Mouse (Mus musculus) ovary, postnatal 10 days (tissue): ENCODE measurements around the gene Rtn4r.
"Not testable (repeated sequence)": the region's sequence is repeated elsewhere in the genome, so short reads cannot be mapped to it uniquely, and the experiment has no call there.

Experiments
- DNase-seq: peaks from one replicate; pipeline ENCODE4 v3.0.0; 2022; ENCODE audit warnings: low spot score

Gene Rtn4r

GRCm38 (mm10) chr16:18195561-18195960, 68.1 kb downstream of the Rtn4r start:
- not testable (repeated sequence) for DNase-seq

GRCm38 (mm10) chr16:18197881-18198280, 70.4 kb downstream of the Rtn4r start:
- DNase-seq = no peak

DNA sequence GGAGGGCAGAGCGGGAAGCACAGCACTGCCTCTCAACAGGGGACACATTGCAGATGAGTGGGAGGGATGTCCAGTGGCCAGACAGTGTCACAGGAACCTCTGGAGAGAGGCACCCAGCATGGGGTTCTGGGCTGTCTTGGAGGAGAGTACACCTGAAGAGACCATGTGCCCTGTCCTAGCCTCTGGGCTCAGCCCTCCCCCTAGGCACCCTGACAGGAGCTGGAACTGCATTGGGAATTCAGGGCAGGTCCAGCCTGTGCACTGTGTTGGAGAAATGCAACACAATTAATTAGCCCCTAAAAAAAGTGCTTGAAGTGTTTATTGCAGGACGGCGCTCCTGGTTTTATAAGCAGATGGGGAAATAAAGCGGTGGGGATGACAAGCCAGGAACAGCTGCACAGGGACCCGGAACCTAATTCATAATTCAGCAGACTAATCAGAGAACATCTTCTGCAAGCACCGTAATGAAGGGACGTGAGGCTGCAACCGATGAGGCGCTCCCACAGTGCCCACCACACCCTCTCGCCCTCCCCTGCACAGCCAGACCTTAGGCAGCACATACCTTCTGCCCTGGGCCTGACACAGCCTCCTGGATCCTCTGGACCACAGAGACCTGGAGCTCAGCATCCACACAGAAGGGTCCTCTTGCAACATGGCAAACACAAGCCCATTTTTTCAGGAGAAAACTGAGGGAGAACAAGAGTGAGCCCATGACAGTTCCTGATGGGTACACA, 71.1 kb downstream of the Rtn4r start:
- DNase-seq = no peak

DNA sequence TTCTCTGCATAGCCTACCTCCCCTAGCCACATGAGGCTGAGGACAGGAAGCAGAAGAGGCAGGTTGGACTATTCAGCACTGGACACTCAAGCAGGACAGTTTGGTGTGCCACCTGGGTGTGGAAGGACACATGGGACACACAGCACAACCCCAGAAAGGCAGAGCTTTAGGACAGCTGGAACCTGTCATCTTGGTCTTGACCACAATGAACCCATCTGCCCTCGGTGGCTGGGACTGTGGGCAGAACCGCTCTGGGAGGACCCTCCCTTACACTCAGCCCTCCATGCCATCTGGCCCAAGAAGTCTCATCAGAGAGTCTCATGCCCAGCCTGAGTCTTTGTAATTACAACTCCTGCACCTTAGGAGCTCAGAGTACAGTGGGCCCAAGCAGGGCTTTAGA, 72.6 kb downstream of the Rtn4r start:
- DNase-seq = no peak

DNA sequence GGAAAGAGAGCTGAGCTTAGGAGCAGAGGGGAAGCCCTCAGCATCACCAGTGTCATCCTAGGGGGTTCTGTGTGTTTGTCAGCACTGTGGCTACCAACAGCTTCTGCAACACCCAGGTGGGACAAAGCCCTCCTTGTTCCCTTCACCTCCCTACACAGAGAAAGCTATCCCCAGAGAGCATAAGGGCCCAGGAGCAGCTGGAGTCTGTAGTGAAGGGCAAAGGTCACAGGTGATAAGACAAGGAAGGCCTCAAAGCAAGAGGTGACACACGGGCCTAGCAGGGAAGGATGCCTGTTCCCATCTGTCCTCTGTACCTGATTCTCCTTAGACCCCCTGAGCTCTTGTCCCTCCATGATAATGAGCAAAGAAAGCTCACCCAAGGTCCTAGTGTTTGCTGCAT, 74.2 kb downstream of the Rtn4r start:
- no peak for DNase-seq
